Mouse (Mus musculus) urinary bladder, postnatal 10 days (tissue): ENCODE measurements around the gene Pawr.

ENCODE experiments used
- DNase-seq: peaks from one replicate; pipeline ENCODE4 v3.0.0; 2022; ENCODE audit warnings: low spot score

Gene Pawr

DNA sequence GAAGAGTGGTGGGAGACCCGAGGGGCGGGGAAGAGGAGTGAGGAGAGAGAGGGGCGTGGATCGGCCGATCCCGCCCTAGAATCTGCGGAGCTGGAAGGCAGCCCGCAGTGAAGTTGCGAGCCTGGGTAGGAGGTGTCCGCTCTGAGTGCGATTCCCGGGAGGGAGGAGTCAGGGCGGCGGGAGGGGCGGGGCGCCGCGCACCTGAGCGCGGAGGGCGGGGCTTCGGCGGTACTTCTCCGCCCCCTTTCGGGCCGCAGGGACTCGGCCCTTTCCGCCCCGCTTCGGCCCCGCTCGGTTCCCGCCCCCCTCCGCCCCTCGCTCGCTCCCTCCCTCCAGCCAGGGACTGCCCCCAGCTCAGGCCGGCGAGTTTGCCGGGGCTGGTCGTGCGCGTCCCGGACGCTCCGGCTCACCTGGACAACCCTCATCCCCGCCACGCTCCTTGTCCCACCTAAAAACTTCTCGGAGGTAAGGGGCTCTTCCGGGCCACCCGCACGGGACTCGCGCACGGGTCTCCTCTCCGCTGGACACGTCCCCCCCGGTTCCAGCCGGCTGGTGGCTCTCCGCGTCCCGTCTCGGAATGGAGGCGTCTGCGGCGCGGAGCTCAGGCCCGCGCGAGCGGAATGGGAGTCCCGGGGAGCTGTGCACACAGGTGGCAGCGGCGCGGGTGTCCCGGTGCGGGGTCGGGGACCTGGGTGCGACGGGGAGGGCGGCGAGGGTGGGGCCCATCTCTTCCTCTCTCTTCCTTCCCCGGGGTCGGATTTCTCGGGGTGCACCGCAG, at the start of gene Pawr:
TSS of gene Pawr (plus strand) at position 338 of the 778 bp plus-strand sequence.
- peak; percentile 51 for DNase-seq

DNA sequence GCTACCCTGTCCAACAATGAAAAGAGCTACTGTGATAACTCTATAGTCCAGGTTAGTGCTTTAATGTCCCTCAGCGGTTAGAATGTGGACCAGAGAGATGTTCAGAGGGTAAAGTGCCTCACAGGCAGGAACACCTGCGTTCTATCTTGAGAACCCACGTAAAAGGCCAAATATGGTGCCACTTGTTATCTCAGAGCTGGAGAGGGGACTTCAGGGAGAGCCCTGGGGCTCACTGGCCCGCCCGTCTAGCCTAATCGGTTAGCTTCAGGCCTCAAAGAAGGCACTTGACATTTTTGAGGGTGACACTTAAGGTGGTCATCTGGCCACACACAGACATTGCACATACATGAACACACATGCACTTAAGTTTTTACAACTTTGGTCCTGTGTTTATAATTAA, 49.6 kb upstream of the Pawr start:
- no peak for DNase-seq

DNA sequence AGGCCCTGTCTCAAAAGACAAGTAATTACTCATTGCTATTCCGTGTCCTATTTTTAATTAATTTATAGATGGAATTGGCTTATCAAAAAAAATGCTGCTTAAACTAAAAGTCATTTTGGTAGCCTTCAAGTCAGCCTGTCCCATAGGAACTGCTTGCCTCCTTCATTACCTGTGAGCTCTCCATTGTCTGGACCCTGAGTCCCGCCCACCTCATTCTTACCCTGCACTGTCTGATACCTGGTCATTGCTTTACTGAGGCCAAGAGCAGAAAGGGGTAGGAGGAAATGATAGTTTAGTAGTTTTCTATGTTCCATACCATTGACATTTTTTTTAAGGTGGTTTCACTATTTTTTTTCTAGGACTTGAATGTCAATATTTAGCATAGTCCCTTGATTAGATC, 48.5 kb upstream of the Pawr start:
- DNase-seq, result no peak

DNA sequence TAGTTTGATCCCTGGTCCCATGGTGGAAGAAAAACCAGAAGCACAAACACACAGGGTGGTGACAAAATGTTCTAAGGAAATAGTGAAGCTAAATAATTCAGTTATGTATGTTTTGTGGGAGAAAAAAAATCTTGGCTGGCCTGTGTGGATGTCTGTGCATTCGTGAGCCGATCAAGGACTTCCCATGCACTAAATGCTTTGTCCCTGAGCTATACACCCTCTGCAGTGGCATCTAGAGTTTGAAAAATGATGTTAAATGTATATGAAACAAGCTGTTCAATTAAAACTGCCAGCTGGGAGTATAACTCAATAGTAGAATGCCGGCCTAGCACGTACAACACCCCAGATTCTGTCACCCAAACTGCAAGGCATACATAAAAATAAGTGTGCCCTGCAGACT, 48.1 kb upstream of the Pawr start:
- DNase-seq, result no peak

DNA sequence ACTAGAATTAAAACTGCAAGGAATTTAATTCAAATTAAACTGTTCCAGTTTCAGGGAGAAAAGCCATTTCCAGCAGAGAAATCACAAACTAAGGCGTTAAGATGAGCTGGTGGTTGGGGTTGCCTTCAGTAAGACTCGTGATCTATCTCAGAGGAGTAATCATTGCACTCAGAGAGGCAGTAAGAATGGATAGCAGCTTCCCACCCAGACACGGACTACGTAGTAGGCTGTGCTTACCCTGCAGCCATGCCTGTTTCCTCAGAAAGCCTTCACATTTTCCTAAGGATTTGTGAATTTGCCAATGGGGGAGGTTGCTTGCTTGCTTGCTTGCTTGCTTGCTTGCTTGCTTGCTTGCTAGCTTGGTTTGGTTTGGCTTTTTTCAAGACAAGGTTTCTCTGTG, 47.5 kb upstream of the Pawr start:
- DNase-seq, result no peak

DNA sequence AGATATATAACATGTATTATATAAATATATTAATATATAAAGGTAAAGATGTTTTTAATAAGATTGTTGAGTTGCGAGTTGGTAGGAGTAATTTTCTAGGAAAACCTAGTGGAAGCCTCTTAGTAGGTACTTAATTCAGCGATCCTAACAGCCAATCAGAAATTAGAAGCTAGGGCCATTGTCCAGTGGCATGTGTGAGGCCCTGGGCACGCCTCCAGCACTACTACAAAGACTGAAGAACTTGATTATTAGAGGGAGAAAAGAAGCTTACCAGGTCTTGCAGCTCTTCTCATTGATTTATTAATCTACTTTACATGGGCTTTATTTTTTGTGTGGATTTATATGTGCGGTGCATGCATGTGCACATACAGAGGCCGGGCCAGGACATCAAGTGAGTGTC, 46.9 kb upstream of the Pawr start:
- no peak for DNase-seq

DNA sequence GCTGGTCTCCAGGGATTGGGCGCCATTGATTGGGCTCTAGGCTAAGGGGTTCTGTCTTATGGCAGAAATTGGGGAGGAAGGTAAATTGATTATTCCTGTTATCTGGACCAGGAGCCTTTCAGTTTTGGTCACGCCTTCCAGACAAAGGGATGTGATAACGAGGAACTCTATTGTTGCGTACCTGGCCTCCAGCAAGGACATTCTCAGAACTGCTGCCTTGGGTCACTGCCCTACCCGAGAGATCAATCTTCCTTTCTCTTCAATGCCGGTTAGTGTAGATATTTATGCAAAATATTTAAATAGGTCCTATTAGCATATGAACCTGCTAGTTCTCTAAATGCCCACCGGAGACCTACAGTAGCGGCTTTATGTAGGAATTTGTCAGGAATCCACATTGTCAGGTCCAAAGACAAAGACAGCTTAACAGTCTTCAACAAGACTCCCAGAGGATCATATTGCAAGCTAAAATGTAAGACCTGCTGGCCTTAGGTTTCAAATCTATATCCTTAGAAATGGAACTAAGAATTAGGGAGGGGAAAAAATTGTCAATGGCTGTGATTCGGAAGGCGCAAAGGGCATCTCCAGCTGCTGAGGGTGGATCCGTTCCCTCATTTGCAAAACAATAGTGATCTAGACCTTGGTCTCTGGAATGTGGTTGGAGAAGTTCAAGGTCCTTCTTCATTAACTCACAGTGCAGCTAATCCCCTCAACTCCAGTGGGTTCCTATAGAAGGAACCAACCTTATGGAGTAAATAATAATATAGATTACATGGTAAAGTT, 45.1 kb upstream of the Pawr start:
- DNase-seq, result no peak

DNA sequence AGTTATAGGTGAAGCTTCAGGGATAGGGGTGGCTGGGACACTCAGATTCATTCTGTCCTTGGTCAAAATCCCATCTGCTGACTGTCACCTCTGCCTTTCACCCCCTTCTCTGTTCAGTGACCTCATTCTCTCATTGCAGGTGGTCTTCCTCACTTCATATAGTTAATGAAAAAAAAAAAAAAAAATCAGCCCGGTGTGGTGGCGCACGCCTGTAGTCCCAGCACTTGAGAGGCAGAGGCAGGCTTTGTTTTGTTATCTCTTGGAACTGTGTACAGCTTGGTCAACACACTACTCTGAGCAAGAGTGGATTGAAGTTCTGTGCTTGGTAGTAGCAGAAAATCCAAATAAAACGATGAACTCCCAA, 44.5 kb upstream of the Pawr start:
- DNase-seq, result no peak

DNA sequence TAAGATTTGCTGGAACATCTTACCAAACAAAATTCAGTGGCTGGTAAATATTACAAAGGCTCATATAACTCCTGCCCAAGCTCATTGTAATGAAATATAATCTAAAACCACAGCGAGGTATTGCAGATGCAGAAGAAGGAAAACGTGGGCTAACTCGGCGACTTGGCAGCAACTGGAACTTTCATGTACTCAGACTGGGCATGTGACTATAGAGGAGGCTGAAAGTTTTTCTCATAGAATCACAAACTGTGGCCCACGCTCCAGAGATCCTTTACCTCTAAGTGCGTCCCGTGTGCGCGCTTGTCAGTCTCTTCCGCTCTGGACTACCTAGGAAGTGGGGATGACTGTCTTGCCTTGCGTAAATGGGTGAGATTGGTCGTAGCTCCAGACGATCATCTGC, 41.9 kb upstream of the Pawr start:
- DNase-seq, result no peak

DNA sequence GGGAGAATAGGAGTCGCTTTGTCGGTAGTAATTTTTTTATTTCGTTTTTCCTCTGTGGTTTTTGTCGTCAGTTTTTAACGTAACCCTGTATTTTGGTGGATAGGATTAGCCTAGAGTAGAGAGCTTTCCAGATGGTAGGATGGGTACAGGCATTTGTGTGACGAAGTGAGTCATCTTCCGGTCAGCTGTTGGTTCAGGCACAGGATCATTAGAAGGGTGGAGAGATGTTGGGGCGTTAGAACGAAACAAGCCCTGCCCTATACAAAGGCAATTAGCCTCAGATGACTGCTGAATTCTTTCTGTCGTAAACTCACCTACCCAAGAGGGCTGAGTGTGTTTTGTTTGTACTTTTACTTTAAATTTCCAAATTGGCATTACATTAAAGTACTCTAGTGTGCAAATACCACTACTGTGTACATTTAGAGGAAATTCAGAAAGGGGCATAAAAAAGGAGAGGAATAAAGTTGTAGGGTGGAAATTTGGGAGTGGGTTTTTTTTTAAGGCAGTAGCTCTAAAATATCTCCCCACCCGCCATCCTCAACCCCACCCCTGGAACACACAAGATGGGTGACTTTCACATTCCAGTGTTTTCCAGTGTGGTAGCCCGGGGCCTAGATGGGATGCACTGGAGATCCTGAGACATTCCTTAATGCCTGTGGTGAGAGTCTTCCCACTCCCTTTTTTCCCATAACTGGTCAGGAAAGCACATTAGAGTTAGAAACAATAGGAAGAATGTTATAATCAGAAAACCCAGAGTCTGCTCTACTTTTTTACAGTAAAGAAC, 40.0 kb upstream of the Pawr start:
- no peak for DNase-seq

DNA sequence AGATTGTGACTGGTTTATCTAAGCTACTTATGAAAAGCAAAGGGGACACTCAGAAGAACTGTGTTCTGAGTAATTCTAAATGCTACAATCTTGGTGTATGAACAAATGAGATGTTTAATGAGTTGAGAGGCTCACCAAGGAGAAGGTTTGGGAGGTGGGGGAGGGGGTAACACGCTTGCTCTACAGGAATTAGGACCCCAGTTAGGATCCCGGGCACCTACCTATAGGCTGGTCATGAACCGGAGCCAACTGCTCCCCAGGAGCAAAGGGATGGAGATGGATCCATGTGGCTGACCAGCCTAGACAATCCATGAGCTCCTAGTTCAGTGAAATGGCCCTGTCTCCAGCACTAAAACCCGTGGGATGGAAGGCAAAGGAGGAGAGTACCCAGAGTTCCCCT, 39.3 kb upstream of the Pawr start:
- DNase-seq, result no peak

DNA sequence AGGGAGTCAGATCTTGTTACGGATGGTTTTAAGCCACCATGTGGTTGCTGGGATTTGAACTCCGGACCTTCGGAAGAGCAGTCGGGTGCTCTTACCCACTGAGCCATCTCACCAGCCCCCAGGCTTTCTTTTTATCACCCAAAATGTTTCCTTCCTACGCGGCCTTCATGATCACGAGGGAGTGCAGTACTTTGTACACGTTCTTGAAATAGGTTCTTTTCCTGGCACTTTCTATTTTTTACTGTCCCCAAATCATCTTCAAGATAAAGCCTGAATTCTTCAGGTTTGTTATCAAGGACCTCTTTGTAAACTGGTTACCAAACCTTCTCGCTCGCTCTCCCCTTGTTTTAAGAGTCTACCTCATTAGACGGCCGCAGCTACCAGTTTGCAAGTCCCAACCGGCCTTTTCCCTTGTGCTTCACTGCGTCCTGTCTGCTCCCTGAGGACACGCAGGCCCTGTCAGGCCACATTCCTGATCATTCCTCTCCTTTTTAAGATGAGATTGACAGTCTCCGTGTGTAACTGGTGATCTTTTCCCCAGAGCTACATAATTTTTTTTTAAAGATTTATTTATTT, 38.2 kb upstream of the Pawr start:
- DNase-seq, result no peak

DNA sequence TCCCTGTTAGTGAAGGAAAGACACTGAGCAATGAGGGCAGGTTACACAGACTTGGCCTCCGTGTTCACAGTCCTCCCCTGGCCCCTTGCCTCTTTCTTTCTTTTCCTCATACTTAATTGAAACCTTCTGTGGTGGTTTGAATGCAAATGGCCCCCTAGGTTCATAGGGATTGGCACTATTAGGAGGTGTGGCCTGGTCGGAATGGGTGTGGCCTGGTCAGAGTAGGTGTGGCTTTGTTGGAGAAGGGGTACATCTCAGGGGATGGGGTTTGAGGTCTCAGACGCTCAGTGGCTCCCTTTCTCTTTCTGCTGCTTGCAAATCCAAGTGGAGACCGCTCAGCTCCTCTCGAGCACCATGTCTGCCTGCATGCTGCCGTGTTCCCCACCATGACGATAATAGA, 37.2 kb upstream of the Pawr start:
- no peak for DNase-seq

DNA sequence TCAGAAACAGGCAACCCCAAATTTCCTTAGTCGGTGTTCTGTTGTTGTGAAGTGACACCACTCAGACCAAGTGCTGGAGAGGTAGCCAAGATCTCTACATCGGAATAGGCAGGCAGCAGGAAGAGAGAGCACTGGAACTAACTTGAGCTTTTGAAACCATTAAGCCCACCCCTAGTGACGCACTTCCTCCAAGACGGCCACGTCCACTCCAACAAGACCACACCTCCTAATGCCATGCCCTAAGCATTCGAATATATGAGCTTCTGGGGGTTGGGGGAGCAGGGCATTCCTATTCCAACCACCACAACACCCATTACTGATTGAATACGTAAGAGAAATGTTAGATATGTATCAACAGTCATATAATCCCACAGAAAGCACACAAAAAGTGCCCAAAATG, 35.5 kb upstream of the Pawr start:
- DNase-seq, result no peak

DNA sequence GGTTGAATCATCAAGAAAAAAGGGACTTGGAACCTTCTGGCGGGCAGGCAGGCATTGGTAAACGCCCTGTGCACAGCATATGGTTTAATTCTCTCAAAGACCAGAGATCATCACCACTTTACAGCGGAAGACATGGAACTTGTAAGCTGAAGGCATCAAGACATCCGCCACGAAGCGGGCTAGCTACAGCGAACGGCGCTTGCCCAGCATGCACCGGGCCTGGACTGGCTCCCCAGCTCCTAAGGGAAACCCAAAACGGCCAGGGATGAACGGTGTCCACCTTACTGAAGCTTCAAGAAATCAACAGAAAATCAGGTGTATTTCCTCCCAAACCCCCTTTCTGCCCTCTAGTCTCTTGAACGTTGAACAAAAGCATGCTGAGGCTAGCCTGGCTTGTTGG, 33.7 kb upstream of the Pawr start:
- no peak for DNase-seq

DNA sequence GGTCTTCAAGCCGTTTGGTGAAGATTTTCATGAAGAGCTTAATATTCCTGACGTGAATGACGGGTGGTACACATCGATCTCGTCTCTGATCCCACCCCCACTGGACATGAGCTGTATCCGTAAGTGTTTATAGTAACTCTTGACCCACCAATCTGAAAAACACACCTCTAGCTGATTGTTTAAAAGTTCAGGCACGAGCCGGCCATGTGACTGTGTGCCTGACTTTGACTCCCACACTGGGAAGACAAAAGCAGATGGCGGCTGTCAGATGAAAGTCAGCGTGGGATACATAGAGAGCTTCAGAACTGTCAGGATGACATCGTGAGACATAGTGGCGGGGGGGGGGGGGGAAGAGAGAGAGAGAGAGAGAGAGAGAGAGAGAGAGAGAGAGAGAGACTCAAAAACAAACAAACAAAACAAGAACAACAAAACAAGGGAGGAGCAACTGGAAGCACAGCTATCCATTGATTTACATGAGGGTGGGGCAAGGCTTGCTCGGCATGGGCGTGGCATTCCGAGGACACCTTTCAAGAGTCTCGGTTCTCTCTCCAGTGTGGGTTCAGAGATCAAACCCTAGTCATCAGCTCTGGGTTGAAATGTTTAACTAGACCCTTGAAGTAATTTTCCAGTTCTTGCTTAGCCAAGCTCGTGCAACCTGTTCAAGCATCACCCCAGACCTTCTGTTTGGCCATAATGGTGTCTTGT, 32.9 kb upstream of the Pawr start:
- DNase-seq, result no peak

DNA sequence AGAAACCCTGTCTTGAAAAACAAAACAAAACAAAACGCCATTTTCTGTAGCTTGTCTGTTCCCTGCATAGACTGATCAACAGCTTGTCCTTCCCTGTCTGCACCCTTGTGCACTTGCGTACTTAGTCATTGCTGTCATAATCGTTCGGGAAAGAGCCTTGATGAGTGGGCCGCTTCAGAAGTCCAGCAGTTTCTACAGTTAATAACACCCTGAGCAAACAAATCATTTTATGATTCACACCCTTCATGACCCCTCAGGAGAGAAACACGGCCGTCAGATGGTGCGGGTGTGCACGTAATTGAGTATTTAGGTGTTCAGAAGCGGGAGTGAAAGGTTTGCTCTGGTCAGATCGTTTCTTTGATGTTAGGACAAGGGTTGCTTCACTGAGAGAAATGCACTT, 32.1 kb upstream of the Pawr start:
- DNase-seq, result no peak

DNA sequence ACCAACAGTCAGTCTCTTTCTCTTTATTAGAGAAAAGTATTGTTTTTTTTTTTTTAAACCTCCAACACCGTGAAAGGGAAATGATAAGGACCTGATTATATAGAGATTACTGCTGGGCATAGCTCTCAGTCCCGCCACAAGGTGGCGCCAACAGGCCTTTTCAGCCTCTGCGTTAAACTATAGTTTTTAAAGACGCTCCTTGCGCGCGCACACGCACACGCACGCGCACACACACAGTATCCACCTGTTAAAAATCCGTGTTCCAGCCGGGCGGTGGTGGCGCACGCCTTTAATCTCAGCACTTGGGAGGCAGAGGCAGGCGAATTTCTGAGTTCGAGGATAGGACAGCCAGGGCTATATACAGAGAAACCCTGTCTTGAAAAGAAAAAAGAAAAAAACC, 31.1 kb upstream of the Pawr start:
- peak; percentile 49 for DNase-seq

DNA sequence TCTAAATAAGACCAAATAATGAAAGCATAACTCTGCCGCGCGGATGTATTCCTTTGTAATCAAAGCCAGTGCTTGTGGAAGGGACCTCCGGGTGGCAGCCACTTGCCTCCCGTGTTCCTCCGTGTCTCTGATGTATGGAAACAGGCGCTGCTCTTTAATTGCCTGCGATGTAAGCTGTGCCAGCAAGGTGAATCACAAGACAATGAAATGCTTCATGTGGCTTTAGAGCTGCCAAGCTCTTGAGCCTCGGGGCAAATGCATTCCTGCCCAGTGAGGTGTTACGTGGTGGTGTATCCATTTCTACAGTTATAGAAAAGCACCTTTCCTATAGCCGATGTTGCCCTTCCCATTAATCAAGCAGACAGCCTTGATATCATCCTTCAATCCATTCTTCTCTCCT, 24.1 kb upstream of the Pawr start:
- DNase-seq, result no peak

DNA sequence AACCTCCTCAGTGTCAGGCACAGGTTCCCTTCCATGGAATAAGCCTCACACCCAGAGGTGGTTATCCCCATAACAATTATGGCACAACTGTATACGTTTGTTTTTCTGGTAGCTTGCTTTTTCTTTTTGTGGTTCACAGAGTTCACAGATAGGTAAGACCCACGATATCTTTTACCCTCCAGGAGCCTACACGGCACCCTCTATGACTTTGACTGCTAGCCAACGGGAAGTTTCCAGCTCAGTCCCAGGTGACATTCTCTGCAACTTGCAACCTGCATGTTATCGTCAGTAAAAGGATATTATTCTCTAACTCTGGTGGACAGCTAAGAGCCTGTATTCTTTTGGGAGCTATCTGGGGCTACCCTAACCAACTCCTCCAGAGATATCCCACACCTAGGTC, 21.7 kb upstream of the Pawr start:
- DNase-seq, result no peak

DNA sequence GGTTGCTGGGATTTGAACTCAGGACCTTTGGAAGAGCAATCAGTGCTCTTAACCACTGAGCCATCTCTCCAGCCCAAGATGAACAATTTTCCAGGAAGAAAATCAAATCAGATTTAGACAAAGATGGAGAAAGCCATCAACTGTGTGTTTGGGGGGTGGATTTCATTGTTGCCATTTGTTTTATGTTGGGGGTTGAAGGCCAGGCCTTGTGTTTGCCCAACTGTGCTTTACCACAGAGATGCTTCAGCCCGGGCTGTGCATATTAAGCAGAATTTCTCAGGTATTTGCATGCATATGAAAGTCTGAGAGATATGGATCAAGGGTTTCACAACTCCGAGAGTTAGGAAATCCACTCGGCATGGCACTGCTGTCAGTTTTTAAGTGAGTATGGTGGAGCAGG, 20.5 kb upstream of the Pawr start:
- DNase-seq, result no peak

DNA sequence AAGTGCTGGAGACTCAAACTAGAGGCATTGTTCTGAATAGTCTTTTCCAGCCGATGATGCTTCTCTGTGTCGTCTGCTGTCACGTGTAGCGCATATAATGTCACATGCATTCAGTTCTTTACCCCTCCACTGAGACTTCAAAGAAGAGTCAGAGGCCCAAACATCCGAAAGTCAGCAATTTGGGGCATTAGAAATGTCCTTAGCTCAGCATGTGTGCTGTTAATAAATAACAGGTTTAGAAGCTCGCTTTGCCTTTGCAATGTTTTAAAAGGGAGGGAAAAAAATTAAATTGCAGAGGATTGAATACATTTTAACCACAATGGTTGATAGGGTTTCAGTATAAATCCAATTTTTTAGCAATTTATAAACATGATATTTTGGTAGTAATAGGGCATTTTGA, 18.1 kb upstream of the Pawr start:
- DNase-seq, result no peak
